Mouse (Mus musculus) myocyte (in vitro differentiated cells): ENCODE data around the gene Nsun6. TPM values are rescaled to one million over a fixed set of nuclear protein-coding genes. Genes with fewer than 3 reads are reported as not detected.

Source experiments
- H3K27me3 ChIP-seq: one replicate; pipeline ENCODE4 v1.6.1; 2011; ENCODE audit not compliant: control insufficient read depth, insufficient read depth, insufficient read length
- H3K36me3 ChIP-seq: one replicate; pipeline ENCODE4 v1.6.1; 2011; ENCODE audit not compliant: control insufficient read depth, insufficient read depth
- H3K4me2 ChIP-seq: one replicate; pipeline ENCODE4 v1.6.1; 2011; ENCODE audit warnings: low read depth, control low read depth
- H3K4me3 ChIP-seq: one replicate; pipeline ENCODE4 v1.5.1; 2011; ENCODE audit warnings: mild to moderate bottlenecking, control low read depth, moderate library complexity
- H3K79me2 ChIP-seq: one replicate; pipeline ENCODE4 v1.6.1; 2011; ENCODE audit not compliant: control insufficient read depth, insufficient read depth
- H3ac ChIP-seq: one replicate; pipeline ENCODE4 v1.6.1; 2011; ENCODE audit not compliant: control insufficient read depth, insufficient read length
- CEBPB ChIP-seq: IDR thresholded peaks from 2 replicates; pipeline ENCODE4 v1.6.1; 2011; ENCODE audit warnings: mild to moderate bottlenecking, moderate library complexity; ENCODE audit not compliant: poor library complexity, insufficient read depth, severe bottlenecking
- E2F4 ChIP-seq: IDR thresholded peaks from one replicate; pipeline ENCODE4 v1.6.1; 2011; ENCODE audit warnings: mild to moderate bottlenecking, control low read depth, moderate library complexity; ENCODE audit not compliant: insufficient read depth
- MAX ChIP-seq: IDR thresholded peaks from one replicate; pipeline ENCODE4 v1.6.1; 2011; ENCODE audit warnings: low read depth, mild to moderate bottlenecking, control low read depth
- MYOD1 ChIP-seq, 3 experiments: IDR thresholded peaks; one replicate each; pipeline ENCODE4 v1.6.1; 2011; ENCODE audit warnings: control low read depth in 2 of 3, low read depth in 2 of 3, mild to moderate bottlenecking in 2 of 3, moderate library complexity in 1 of 3; ENCODE audit not compliant: insufficient read length in 2 of 3, control insufficient read depth in 1 of 3
- MYOG ChIP-seq, 3 experiments: IDR thresholded peaks; one replicate each; pipeline ENCODE4 v1.6.1; 2011; ENCODE audit warnings: control low read depth in 2 of 3, low read depth in 2 of 3, mild to moderate bottlenecking in 2 of 3; ENCODE audit not compliant: insufficient read length in 2 of 3, control insufficient read depth in 1 of 3, insufficient read depth in 1 of 3
- POLR2A ChIP-seq: IDR thresholded peaks from one replicate; pipeline ENCODE4 v1.6.1; 2011; ENCODE audit warnings: low read depth, mild to moderate bottlenecking, control low read depth, moderate library complexity; ENCODE audit not compliant: insufficient read length
- POLR2AphosphoS2 ChIP-seq: IDR thresholded peaks from one replicate; pipeline ENCODE4 v1.6.1; 2011; ENCODE audit warnings: low read depth, control low read depth; ENCODE audit not compliant: insufficient read length
- REST ChIP-seq: IDR thresholded peaks from one replicate; pipeline ENCODE4 v1.6.1; 2011; ENCODE audit warnings: mild to moderate bottlenecking, control low read depth, moderate library complexity; ENCODE audit not compliant: insufficient read depth, insufficient read length
- SRF ChIP-seq: IDR thresholded peaks from one replicate; pipeline ENCODE4 v1.6.1; 2011; ENCODE audit warnings: low read depth; ENCODE audit not compliant: control insufficient read depth, insufficient read length
- TCF12 ChIP-seq: IDR thresholded peaks from one replicate; pipeline ENCODE4 v1.6.1; 2011; ENCODE audit warnings: mild to moderate bottlenecking, control low read depth; ENCODE audit not compliant: poor library complexity, insufficient read depth, severe bottlenecking
- TCF3 ChIP-seq: IDR thresholded peaks from one replicate; pipeline ENCODE4 v1.6.1; 2011; ENCODE audit warnings: low read depth, control low read depth; ENCODE audit not compliant: insufficient read length
- USF1 ChIP-seq: IDR thresholded peaks from one replicate; pipeline ENCODE4 v1.6.1; 2011; ENCODE audit warnings: low read depth, mild to moderate bottlenecking, control low read depth, moderate library complexity
- polyA plus RNA-seq: library from polyadenylated mRNA; unstranded; fragments of >200 nt; fragmentation: generic; extraction: Trizol; gene quantifications from one replicate; pipeline ENCODE4 v1.2.1, GENCODE M21; 2012; ENCODE audit warnings: missing spikeins

Nsun6 gene
- polyA plus RNA-seq, 1 experiment = 3.4 TPM

DNA sequence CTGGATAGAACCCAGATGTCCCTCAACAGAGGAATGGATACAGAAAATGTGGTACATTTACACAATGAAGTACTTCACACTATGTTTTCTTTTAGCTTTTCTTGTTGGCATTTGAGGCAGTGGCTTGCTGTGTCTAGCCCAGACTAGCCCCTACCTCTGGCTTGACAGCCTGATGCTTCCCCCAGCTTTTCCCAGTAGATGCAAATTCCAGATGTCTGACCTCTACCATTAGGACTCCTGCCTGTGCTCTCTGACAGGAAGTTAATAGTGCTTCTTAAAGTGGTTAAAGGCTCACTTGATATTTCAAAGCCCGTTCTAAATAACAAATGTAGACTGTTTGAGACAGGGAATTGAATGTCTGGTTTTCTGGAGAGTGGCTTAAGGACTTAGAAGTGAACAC is 8.9 kb upstream of the Nsun6 start:
- no peak overlapping the region for H3K4me3 ChIP-seq
- TF ChIP-seq POLR2A (no peak), TCF12 (no peak), USF1 (no peak), SRF (no peak), POLR2AphosphoS2 (no peak)
- no peaks in the 10 kb centered on the region for H3K27me3 ChIP-seq
- H3K4me2 ChIP-seq = no peak overlapping the region
- no peak overlapping the region for H3ac ChIP-seq
- H3K79me2 ChIP-seq = peaks cover 64% of the 10 kb centered on the region
- peaks cover 11% of the 10 kb centered on the region for H3K36me3 ChIP-seq

DNA sequence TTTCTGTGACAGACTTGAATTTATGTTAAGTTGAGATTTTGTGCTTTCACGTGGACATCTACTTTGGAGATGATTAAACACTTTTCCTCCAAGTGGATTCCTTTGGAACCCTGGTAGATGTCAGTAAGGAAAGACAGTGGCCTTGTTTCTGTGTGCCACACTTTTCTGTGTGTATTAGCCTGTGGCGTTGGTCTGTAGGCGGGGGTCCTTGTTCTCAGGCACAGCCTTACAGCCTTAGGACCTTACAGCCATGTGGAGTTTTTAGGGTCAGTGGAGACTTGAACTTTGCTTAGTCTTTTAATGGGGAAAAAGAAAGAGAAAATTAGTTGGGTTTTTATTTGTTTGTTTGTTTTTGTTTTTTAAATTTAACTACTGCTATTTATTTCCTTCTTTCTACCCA is 6.0 kb upstream of the Nsun6 start:
- Histone ChIP-seq H3K4me2 (no peak overlapping the region), H3K27me3 (no peaks in the 10 kb centered on the region), H3ac (no peak overlapping the region), H3K79me2 (peaks cover 76% of the 10 kb centered on the region), H3K36me3 (peaks cover 5% of the 10 kb centered on the region), H3K4me3 (no peak overlapping the region)
- TF ChIP-seq TCF12 (no peak), REST (no peak), USF1 (no peak), SRF (no peak), CEBPB (no peak), TCF3 (no peak), MAX (no peak), POLR2AphosphoS2 (no peak), MYOG (IDR thresholded peaks at IDR 0.05; ENCODE audit: control insufficient read depth in 1 of 3, insufficient read depth in 1 of 3, insufficient read length in 2 of 3, low read depth in 2 of 3) (no peak), MYOD1 (IDR thresholded peaks at IDR 0.05; ENCODE audit: control insufficient read depth in 1 of 3, insufficient read length in 2 of 3, low read depth in 2 of 3) (no peak), E2F4 (no peak), POLR2A (no peak)

DNA sequence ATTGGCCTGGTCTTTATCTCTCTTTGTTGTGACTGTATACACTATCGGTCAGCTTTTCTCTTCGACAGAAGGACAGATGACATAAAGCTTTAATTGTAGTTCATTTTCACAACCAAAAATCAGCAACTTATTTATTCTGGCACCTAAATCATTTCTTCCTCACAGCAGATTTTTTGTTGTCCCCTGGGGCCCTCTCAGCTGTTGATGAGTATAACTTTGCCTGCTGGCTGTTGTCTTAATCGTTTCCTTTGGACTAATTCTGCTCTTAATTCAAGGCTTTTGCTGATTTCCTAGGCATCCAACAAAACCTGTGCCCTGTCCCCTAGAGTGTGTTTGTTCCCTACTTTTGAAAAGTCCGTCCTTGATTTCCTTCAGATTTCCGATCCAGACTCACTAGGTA is 3.4 kb upstream of the Nsun6 start:
- TF ChIP-seq REST = no peak
- no peak for TF ChIP-seq MAX
- TF ChIP-seq POLR2AphosphoS2 = no peak
- no peak for TF ChIP-seq TCF3
- no peak for TF ChIP-seq E2F4
- no peak for TF ChIP-seq MYOD1 (IDR thresholded peaks at IDR 0.05; ENCODE audit: control insufficient read depth in 1 of 3, insufficient read length in 2 of 3, low read depth in 2 of 3)
- TF ChIP-seq TCF12 = no peak
- TF ChIP-seq POLR2A = no peak
- H3K4me3 ChIP-seq = no peak overlapping the region
- H3K4me2 ChIP-seq = no peak overlapping the region
- peaks cover 61% of the 10 kb centered on the region for H3K79me2 ChIP-seq
- H3K27me3 ChIP-seq = no peaks in the 10 kb centered on the region
- H3K36me3 ChIP-seq = peaks cover 5% of the 10 kb centered on the region
- no peak overlapping the region for H3ac ChIP-seq

DNA sequence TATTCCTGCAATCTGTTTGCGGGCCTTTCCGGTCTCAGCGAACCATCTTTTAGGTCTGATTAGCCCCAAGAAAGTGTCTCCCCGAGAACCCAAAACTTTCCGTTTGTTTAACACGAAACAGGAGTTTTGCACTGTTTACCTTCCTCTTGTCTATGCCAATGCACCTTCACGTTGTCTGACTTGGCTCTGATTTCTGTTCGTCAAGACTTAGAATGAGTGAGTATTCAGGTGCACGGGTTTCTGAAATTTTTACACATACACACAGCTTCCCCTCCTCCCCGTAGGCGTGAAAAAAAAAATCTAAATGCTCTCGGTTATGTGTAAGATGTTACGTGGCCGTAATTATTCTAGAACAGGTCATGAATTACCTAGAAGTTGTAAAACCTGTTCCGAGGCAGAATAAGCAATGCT is 877 bp upstream of the Nsun6 start:
- Histone ChIP-seq H3K4me2 (peak overlapping the region; percentile 83), H3K4me3 (peak overlapping the region; percentile 77), H3ac (peak overlapping the region; percentile 77), H3K36me3 (no peaks in the 10 kb centered on the region), H3K27me3 (no peaks in the 10 kb centered on the region), H3K79me2 (peaks cover 40% of the 10 kb centered on the region)
- TF ChIP-seq MAX (no peak), CEBPB (no peak), POLR2A (no peak), MYOG (IDR thresholded peaks at IDR 0.05; ENCODE audit: control insufficient read depth in 1 of 3, insufficient read depth in 1 of 3, insufficient read length in 2 of 3, low read depth in 2 of 3) (no peak), E2F4 (no peak), REST (no peak), TCF3 (no peak)

DNA sequence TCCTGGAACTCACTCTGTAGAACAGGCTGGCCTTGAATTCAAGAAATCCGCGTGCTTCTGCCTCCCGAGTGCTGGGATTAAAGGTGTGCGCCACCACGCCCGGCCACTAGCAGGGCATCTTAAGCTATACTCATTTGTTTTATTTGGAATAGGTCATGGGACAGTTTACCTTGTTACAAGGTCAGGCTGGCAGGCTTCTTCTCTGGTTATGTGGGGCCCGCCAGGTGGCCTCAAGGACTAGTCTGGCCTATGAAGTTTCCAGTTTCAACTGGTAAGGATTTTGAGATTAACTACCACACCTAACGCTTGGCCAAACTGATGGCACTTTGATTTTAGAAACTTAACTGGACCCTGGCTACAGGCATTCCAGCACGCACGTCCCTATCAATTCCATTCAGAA is 373 bp downstream of the Nsun6 start:
- peaks cover 38% of the 10 kb centered on the region for H3K79me2 ChIP-seq
- no peaks in the 10 kb centered on the region for H3K27me3 ChIP-seq
- no peaks in the 10 kb centered on the region for H3K36me3 ChIP-seq
- peak overlapping the region; percentile 77 for H3K4me3 ChIP-seq
- peak overlapping the region; percentile 77 for H3ac ChIP-seq
- TF ChIP-seq CEBPB = no peak
- TF ChIP-seq TCF12 = no peak
- TF ChIP-seq POLR2AphosphoS2 = no peak
- no peak for TF ChIP-seq MAX
- TF ChIP-seq SRF = no peak
- TF ChIP-seq MYOD1 (IDR thresholded peaks at IDR 0.05; ENCODE audit: control insufficient read depth in 1 of 3, insufficient read length in 2 of 3, low read depth in 2 of 3) = no peak
- TF ChIP-seq REST = no peak
- no peak for TF ChIP-seq E2F4
- TF ChIP-seq USF1 = no peak
- no peak for TF ChIP-seq MYOG (IDR thresholded peaks at IDR 0.05; ENCODE audit: control insufficient read depth in 1 of 3, insufficient read depth in 1 of 3, insufficient read length in 2 of 3, low read depth in 2 of 3)
- no peak for TF ChIP-seq POLR2A
- TF ChIP-seq TCF3 = no peak
- peak overlapping the region; percentile 91 for H3K4me2 ChIP-seq
